Mouse (Mus musculus) layer of hippocampus, adult 9-10 months (tissue): Measurements from ENCODE around the gene Smoc2.
A peak's percentile ranks its signal among the peaks of the same experiment; 100 is the strongest.

Experiments used
- DNase-seq: peaks from one replicate; pipeline ENCODE4 v3.0.0; 2022; ENCODE audit warnings: low spot score

The Smoc2 gene

DNA sequence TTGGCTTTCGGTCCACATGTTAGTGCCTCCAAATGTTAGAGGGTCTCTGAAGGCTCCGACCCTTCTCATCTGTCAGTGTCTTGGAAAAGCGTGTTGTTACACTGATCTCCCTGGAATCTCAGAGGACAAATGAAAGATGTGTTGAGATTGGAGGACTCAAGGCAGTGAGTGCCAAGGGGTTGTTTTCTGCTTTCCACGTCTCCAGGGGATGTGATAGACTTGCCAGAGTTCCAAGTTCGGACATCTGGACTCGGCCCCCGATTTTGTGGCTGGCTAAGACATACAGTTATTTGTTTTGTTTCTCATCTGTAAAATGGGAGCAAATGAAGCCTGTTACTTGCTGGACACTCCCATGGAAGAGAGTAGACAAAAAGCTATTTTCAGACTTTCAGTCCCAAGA is 2.0 kb upstream of the Smoc2 start:
- DNase-seq: no peak

DNA sequence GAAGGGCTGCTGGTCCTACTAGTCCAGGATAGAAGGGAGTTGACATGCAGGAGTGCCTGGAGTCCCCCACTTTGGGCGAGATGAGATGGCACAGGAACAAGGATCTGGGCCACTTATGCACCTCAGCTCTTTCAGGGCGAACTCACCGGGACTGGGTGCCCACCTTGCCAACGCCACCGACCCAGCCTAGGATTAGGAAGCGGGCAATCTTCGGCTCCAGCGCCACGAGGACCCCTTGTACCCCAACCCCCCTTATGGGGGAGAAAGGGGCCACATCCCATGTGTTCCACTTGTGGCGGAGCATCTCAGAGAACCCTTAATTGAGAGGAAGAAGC is 627 bp downstream of the Smoc2 start:
- no peak for DNase-seq

DNA sequence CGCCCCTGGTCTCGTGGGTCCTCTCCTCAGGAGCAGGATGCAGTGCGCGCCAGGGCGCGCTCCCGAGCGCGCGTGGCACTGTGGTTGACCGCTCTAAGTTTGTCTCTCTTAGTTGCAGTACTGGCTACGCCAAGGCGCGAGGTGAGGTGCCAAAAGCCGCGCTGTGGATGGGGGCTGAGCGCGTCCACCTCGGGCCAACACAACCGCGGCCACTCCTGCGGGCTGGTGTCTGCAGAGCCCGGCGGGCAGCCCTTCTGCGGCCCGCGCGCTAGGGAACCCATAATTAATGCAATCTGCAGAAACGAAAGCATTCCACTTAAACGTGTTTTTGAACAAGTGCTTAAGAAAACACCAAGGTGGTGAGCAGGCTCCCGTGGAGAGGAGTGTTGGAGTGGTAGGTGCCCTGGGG is 1.1 kb downstream of the Smoc2 start:
- no peak for DNase-seq

DNA sequence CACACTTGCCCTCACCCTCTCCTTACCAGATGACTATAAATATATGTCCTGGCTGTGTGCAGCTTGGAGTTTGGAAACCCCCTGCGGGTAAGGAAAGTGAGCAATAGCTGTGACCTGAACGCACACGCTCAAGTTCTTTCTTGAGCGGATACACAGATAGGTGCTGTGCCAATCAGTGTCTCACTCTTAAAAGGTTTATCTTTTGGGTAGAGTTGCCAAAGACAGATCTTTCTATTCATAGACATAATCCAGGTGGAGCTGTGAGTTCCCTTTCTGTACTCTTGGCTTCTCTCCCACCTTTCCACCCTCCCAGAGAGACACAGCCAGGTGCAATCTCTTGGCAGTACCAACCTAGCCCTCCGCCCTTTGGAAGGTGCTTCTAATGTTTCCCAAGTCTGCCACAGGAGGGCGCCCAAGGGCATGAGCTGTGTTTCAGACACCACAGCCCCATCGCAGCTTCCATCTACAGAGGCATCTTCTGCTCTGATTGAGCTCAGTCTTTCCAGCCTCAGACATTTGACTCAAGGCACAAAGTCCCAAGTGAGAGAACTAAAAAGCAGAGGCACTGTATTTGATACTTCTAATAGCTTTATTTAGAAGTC is 8.8 kb downstream of the Smoc2 start:
- DNase-seq: peak; percentile 69

DNA sequence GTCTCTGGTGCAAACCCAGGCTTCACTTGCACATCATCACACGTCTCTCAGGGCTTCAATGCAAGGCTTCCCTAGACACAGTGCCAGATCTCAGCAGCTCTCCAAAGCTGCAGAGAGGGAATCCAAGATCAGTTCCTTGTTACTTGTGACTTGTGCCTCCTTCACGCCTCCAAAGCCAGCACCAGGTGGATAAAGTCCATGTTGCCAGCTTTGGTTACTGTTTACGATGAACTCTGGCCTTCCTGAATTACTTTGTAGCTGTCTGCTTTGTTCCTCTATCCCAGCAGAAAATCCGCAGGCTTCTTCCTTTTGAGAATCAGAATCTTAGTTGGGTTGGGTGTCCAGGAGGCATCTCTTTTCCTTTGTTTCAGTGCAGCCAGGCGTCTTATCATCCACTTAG is 14.3 kb downstream of the Smoc2 start:
- no peak for DNase-seq

DNA sequence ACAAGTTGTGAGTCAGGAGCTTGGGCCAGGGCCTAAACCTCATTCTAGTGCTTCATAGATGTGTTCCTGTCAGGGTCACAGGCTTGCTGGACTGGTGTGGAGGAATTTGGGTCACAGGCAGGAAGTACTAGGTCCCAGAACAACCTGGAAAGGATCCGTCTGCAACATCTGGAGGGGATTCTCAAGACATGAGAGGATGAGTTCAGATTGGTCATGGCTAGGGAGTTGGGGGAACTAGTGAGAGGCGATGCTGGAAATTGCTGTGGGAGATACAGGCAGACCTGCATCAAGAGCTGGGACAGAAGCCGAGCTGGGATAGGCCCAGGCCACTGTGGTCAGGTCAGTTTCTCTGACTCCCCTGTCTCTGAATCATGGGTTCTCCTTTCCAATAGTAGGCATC is 15.8 kb downstream of the Smoc2 start:
- no peak for DNase-seq

DNA sequence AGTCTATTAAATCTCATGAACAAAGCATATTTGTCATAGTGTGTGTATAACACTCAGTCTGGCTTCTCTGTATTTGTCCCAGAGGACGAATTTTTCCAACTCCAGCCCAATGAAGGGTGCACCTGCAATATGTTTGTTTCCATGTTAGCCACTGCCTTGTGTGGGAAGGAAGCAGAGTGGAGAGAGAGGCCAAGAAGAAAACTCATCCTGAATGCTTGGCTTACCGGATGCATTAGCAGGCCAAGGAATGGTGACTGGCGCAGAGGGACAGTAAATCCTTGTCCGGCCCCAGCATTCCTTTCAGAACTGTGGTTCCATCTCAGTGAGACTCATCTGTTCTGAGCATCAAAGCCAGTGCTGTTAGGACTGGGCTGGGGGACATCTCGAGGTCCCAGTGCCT is 21.1 kb downstream of the Smoc2 start:
- DNase-seq: no peak

DNA sequence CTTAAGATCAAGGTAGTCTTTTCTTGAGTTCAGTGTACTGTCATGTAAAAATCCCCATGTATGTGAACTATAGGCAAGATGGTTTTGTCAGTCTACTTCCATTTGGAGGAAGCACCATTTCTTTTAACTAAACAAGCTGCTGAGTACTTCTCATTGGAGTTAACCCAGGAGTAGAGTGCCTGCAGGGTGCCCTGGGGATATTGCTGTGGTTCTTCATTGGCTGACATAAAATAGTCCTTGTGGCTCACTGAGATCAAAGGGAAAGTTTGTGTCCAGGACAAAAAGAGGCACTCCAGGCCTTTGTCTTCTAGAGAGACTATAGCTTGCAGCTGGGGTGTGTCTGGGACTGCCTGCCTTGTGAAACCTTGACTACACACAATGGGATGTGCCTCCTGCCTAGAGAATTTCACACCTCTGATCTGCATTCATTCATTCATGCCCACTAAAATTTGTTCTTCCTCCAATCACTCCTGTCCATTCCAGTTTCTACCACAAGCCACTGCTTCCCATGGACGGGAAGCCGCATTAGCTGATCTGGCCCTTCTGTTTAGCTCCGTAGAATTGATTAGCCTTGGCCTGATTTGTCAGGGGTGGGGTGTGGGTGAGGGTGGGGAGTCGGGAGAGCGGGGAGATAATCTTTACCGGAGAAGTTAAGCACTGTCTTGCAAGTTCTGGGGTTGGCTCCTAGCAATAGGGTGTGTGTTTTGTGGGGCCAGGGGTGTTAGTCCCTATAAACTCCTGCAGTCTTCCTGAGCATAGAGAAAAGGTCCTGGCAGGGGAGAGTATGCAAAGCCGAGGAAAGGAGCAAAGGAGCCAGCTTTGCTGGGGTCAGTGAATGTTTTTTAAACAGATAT is 22.4 kb downstream of the Smoc2 start:
- DNase-seq: no peak

DNA sequence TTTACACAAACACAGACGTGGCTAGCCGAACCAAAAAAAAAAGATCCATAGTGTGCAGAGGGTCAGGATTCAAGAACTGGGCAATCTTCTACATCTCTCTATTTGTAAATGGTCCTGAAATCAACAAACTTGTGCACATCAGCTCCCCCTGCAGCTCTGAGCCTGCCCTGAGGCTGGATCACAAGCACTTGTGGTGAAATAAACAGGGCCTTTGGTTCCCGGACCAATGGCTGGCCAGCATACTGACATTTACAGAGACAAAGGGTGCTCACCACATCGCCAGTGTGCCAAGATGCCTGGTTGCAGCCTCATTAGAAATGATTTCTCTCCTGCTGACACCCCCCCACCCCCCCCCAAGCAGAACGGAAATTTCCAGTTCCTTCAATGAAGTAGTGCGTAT is 23.1 kb downstream of the Smoc2 start:
- DNase-seq: no peak

DNA sequence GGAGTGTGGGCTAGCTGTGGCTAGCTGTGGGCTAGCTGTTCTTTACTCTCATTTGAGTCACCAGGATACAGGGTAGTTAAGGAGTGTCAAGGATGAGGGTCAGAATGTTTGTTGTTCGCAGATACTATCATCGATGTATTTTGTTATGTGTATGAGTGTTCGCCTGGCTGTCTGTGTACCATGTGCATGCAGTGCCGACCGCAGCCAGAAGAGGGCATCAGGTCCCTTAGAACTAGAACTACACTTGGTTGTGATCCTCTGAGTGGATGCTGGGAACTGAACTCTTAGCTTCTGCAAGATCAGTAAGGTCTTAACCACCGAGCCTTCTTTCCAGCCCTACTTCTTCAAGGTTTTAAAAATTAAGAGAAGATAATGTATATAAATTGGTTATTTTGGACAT is 24.4 kb downstream of the Smoc2 start:
- no peak for DNase-seq

DNA sequence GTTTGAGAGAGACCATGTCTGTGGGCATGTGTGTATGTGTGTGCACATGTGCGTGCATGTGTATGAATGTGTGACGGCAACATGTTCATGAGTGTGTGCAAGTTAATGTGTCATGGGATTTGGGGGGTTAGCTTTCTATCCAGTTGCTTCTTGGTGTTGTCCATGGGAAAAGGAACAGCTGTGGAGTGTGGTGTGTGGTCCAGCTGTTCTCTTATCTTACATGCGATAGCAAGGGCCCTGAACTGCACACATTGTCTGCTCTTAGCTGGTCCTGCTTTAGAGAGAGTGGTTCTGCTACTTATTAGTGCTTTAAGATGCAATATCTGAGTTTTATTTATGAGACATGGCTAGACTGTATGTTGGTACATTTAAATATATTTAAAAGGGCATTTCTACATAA is 30.6 kb downstream of the Smoc2 start:
- DNase-seq: no peak

DNA sequence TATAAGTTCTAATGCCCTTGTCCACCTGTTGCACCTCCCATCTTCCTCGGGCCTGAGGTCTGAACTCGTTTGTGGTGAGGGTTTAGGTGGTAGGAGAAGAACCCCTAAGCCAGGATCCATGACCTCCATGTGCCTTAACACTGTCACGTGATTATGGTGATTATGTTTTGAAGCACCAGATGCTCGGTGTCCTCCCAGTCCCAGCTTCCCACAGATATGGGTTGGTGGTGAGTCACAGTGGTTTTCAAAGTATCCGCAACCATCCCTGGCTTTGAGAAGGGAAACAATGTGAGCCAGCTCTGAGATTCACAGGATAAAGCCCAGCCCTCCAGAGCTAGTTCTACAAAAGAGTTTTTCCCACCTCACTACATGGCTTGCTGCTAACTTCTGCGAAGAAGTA is 33.1 kb downstream of the Smoc2 start:
- DNase-seq: no peak

DNA sequence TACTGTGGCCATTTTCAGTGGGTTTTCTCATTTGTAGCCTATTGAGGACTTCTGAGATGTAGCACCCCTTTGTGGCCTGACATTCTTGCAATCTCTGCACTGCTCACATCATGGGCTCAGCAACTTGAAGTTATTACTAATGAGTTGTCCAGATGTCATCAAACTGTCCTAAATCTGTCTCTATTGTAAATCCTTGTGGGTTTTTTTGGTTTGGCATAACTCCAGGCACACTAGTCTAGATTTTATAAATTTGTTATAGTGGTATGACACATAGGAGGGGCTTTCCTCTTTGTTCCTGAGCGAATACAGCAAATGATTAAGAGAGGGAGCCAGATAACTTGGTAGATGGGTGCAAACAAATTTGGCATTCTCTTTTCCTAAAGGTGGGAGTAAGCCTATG is 35.0 kb downstream of the Smoc2 start:
- no peak for DNase-seq

DNA sequence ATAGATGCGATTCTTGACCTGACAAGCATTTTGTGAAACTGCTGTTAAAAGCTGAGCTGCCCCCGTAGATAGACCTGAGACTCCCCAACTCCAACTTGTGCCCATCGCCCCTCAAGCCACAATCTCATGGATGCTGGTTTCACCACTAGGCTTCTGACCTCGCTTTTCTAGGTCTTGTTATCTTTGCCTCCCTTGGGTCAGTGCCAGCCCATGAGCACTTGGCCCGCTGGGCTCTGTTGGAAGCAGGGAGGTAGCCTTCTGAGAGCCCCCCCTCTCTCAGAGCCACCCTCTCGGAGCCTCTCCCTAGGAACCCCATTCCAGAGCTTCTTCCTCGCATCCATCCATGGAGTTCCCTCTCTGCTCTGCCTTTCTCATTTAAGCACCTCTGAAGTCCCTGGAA is 37.2 kb downstream of the Smoc2 start:
- no peak for DNase-seq

DNA sequence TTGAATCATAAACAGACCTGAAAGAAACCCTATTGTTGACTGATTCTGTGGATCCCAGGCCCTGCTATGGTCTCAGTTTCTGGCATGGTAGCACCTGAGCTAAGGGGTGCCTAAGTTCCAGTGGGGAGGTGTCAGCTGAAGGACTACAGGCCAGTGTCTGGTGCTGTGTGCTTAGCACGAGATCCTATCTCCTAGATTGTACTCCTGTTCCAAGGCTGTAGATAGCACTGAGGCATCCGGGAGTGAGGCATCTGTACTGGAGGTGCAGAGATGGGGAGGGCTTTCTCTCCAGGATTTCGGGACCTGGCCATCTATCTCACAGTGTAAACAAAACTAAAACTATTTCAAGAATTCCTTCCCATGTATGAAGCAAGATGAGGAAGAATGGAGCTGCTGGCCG is 38.1 kb downstream of the Smoc2 start:
- DNase-seq: no peak

DNA sequence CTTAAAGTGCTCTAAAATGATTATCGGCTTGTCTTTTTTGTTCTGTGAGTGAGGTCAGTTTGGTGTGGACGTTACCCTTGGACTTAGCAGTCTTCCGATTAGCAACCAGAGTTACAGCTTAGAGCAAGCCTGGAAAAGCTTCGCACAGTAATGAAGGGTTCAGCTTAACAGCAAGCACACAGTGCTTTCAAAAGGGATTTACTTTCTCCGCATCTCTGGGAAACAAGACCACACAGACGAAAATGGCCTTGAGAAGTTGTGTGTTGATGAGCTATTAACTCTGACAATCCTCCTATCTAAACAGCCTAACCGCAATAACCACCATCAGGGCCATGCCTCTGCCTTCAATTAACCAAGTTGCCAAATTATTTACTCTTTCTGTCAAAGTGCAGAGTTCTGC is 46.9 kb downstream of the Smoc2 start:
- no peak for DNase-seq

DNA sequence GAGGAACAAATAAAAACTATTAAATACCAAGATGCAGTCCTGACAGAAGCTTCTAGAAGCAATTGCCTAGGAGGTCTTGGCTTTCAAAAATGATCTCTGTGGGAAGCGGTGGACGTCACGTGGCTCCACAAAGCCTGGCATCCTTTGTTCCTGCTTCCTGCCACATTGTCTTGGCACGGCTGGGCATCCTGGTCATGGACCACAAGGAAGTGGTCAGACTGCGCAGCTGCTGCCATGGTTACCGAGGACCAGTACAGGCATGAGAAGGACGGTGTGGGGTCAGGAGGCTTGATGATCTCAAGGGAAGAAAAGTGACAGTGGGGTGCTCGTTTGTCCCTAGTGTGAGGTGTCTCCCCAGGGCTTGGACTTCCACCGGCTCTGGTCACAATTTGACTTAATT is 48.7 kb downstream of the Smoc2 start:
- no peak for DNase-seq

DNA sequence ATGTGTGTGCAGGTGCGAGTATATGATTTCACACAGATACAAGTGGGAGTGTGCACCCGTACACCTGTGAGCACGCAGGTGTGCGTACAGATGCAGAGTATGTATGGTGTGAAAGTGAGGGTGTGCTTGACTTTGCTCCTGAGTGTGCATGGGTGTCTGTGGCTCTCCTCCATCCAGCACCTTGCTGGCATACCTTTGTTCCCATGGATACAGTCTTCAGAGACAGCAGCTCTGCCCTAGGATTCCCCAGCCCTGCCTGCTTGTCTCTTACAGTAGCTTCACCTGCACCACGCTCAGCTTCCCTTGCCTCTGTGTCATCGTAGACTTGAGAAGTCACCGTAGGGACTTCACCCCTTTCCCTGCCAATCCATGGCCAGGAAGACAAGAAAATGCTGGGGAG is 51.2 kb downstream of the Smoc2 start:
- no peak for DNase-seq

DNA sequence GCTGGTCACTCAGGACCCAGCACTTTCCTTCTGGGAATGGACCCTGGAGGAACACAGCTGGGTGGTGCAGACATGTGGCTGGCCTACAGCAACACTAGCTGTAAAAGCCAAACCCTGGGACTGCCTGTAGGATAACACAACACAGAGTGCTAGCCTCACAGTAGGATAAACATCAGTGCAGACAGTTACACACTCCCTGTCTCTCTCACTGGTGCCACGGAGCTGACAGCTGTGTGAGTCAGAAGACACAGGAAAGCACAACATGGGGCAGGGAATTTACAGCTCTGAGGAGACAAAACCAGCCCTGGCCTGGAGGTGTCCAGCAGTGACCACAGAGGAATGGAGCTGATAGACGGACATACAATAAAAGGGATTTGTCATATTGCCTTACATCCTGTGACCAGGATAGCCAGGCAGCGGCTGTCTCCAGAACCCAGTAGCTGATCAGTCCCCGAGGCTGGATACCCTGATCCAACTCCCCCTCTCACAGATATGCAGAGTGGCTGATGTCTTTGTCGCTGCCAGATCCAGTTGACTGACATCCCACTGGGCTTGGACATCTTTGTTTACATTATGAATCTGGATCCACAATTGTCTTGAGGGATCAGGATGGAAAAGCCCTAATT is 60.7 kb downstream of the Smoc2 start:
- DNase-seq: no peak

DNA sequence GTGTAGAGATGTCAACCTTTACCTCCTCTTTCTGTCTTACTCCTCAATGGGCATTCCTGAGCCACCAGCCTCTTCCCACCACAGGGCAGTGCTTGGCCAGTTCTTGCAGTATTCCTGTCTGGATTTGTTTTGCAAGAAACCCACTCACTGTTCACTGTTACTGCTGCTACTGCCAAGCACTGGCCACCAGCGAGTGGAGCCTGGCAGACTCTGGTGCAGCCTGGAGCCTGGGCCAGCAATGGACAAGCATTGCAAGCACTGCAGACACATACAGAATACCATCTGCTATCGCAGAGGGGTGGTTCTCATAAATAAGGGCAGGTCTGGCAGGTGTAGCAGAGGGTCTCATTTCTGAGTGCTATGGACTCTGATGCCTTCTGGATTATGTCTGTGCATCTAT is 61.4 kb downstream of the Smoc2 start:
- no peak for DNase-seq

DNA sequence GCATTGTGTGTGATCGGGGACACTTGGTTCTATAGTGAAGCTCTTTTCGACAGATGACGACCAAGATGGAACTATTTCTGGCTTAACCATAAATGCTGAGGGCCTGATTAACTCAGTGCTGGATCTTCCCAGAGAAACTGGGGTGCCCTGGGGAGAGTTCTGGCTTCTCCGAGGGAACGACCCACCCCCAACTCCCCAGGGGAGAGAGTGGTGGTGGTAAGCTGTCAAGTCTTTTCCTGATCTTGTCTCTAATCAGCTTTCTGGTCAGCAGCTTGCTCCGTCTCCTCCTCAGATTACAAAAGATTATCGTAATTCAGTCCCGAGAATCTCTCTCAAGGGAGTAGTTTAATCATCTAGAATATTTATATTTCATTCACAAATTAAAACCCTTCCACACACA is 63.2 kb downstream of the Smoc2 start:
- no peak for DNase-seq

DNA sequence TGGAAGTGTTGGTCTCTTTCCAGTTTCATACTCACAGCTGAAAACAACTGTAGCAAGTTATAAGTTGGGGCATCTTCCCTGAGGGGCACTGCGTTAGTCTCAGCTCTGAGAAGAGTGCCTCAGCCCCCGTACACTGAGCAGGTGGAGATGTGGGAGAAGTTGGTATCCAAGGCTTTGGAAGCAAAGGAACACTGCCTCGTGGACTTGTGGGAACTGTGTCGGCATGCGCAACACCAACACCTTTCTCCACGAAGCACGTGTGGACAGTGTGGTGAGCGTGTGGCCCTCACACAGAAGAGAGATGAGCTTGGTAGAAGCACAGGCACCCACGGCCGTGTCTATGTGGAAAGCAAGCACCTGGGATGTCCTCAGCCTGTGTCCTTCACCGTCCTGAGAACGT is 64.1 kb downstream of the Smoc2 start:
- no peak for DNase-seq

DNA sequence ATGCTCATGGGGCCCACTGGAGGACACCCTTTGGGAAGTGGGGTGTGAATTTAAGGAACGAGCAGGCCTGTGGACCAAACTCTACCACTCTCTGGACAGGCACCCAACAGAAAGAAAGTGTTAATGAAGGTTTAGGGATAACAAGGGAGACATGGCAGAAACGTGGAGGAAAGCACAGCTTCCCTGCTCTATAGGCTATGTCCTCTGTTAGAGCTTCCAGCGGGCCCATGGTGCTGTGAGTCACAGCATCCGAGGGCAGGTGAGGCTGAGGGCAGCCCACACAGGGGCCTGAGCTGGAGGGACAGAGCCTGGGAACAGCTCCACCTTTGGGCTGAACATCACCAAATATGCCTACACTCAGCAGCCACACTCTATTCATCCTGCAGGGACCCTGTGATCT is 66.2 kb downstream of the Smoc2 start:
- DNase-seq: no peak

DNA sequence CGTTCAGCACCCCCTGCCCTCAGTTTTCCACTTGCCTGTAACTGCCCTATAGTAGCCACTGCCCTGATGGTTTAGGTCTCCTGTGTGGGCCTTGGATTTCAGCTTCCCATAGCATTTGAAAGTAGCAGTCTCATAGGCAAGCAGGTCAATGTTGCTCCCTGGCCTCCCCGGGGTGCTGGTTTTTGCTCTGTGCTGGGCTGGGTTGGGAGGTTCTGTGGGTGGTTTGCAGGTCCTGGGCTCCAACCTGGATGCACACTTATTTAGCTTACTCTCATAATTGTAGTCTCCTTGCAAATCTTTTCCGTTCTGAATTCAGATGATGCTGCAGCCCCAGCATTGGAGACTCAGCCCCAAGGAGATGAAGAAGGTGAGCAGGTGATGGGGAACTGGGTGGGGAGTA is 67.6 kb downstream of the Smoc2 start:
- DNase-seq: no peak
